Mouse (Mus musculus): ENCODE results near the gene Dach1.

Dach1 gene

DNA sequence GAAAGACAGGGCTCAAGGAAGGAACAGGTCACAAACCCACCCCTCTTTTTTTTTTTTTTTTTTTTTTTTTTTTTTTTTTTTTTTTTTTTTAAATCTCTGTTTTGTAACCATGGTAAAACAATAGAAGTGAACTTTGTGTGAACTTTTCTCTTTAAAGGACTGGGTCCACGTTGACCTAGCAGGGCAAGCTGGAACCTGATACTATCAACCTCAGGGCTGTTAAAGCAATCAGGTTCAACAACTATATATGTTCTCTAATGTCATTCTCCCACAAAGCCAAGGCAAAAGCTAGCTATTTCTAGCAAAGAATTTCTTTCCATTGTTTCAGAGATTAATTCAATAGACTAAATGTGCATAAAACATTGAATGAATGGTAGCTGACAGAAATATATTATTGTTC lies 134.3 kb downstream of the Dach1 start:
- DNase-seq (ENCODE audit: low spot score): no peak

DNA sequence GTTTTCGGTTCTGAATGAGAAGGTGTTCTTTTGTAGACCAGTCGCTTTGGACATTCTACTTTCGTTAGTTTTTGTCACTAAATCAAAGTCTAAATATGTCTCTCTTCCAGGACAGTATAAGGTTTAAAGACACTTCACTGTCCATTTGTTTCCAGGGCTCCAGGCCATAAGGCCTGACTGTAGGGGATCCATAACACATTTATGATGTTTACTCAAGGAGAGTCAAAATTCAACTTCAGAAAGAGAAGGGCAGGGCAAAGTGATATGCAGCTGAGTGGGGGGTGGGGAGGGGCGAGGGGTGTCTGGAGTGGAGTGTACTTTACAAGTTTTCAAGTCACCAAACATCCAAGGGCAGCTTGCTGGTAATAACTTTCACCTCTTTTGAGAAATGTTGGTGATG lies 146.0 kb downstream of the Dach1 start:
- no peak for DNase-seq (ENCODE audit: low spot score)

DNA sequence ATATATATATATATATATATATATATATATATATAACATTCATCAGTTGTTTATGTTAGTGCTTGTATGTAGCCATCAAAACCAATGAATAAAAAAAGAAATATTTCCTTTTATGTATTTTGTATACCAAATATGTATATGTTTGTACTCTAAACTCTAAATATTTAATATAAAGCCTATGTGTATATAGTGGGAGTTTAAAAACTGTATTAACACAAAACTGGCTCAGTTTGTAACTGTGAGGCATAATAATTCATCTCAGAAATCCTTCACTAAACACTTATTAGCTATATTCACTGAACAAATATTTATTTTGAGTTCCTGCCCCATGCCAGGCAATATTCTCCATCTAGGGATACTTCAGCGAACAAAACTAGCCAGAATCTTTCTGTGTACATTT lies 155.5 kb downstream of the Dach1 start:
- no peak for DNase-seq (ENCODE audit: low spot score)

DNA sequence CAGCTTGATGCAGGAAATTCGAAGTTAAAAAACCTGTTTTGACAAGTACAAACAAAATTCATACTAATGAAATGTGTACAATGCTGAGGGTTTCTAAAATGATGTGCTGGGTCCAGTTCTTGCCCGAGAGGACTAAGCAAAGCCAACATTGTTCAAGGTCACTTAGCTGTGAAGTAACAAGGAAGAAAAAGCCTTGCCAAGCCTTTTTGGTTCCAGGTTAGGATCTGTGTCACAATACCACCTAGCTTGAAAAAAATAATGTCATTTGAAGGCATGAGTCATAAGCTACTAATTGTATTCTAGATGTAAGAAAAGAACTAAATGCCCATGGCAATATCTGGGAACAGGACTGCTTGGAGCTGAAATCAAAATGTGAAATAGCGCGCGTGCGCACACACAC lies 161.1 kb downstream of the Dach1 start:
- DNase-seq (ENCODE audit: low spot score): no peak

DNA sequence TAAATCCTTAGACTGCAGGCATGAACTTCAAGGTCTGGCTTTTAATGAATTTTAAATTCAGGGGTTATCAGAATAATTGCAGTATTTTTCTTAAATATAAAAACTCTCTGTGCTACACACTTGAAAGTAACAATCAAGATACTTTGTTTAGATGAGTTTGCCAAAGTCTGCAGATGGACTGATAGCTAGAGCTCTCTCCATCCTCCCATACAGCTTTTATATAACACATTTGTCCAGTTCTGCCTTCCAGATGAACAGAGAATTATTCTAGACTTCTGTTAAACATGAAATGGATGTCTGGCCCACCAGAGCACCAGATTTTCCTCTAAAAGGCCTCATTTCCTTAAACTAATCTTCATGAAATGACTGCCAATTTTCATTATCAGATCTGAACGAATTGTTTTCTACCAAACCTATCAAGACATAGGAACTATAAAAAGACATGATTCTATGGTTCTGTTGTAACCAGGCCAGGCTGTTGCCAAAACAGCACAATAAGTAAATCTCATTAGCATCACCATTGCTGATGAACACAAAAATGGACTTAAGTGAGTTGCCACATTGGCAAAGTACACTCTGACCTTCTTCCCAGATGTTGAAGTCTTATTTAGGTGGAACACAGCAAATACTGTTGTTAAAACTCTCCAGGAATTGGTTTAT lies 167.4 kb downstream of the Dach1 start:
- peak; percentile 1 for DNase-seq (ENCODE audit: low spot score)

DNA sequence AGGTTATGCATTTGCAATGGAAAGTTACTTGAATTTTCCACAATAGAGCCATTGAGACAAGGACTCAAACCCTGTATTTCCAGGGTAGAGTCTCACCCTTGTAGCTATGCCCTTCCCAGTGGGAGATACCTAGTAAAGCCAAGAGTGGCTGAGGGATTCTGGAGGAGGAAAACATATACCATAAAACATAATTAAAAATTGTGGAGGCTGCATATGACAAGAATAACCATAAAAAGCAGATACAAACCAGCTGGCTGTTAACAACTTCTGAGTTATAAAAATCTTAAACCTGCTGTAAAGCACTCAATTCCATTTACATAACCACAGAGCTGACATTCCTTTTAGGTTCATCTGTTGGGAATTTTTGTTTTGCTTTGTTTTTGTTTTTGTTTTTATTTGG lies 171.0 kb downstream of the Dach1 start:
- no peak for DNase-seq (ENCODE audit: low spot score)

DNA sequence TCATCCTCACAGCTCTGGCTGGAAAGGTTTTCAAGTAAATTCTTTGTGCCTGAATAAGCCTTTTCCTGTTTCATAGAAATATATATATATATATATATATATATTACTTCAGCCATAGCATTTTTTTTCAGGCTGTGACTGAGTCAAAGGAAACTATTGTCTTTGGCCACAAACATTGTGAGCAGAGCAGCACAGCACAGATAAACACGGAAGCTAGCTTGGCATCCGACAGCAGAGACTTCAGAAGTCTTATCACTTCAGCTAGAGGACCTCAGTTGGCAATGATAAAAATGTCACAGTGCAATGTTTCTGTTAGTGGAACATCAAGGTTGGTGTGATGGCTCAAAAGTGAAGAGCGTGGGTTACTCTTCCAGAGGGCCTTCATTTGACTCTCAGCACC lies 186.3 kb downstream of the Dach1 start:
- DNase-seq (ENCODE audit: low spot score): no peak

DNA sequence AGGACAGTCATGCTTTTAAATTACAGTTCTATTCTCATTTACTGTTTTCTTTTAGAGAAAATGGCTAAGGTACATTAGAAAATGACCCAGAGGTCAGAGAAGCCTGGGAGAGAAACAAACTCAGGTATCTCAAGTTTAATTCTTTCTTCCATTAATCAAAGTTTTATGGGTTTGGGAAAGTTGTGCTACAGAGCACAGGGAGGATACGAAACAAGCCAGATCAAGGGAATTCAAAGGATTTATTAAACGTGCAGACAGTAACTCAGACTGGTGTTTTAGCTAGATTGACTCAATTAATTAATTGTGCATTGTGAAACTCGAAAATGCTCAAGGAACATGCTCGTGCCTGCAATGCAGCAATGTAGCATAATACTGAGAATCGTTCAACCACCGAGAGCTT lies 186.9 kb downstream of the Dach1 start:
- DNase-seq (ENCODE audit: low spot score): no peak

DNA sequence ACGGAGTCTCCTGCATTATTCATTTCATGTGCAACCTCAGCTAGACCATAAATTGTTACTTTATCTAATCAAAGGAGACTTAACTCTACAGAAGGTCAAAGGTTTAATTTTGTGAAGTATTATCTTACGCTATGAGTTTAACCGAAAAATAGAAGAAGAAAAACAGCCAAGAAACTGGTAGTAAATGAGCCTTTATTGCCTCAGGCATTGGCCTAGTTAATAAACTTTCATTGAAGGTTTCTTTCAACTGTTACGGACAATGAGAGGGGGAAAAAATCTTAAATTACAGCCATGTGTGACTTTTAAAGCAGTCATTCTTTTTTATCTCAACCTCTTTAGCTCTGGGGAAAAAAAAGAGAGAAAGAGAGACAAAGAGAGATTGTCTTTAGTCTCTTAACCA lies 188.7 kb downstream of the Dach1 start:
- DNase-seq (ENCODE audit: low spot score): no peak

DNA sequence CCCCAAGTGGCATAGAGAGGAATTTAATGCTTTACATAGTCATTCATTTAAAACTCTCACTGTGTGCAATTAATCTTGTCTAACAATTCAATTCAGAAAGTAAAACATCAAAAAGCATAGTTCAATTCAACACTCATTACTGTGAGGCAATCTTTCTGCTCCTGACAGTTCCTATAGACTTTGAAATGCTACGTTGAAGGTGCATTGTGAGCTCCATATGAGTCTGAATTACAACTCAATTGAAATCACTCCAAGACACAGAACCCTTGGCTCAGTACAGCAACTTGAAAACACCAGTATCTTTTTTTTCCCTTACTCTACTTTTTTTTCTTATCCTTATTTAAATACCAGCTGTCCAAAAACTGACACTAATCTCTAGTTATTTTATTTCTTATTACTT lies 193.5 kb downstream of the Dach1 start:
- no peak for DNase-seq (ENCODE audit: low spot score)

DNA sequence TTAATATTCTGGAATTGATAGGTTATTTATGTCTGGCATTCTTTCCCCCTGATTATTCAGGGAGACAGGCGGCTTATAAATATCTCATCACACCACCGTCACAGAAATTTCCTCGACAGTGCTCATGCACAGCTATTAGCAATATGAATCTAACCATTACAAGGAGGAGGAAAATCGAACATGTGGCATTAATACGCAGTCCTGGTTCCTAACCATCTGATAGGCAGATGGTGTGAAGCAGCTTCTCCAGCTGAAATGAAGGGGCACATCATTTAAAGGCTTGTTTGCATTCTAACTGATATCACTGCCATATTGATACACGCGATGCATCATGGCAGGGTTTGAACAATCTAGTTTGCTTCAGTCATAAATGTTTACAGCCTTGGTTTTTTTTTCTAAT lies 194.1 kb downstream of the Dach1 start:
- no peak for DNase-seq (ENCODE audit: low spot score)

DNA sequence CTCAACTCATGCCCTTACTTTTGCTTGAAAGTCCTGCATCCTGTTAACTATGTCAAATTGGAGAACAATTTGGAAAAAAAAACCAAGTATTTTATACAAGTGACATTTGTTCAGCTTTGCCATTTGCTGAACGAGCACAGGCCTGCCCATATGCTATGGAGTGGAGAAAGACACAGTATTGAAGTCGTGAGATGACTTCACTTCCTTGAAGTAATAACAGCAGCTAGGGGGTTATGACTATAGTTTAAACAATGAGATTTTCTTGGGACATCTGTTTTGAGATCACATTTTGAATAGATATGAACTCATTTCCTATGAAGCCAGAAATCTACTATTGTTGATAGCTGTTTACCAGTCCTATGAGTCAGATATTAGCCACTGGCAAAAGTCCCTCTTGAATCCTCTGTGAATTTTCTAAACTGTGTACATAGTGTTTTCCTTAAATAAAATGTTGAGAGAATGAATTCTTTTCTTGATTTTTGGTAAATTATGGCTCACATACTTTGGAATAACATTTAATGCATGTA lies 205.0 kb downstream of the Dach1 start:
- no peak for DNase-seq (ENCODE audit: low spot score)

DNA sequence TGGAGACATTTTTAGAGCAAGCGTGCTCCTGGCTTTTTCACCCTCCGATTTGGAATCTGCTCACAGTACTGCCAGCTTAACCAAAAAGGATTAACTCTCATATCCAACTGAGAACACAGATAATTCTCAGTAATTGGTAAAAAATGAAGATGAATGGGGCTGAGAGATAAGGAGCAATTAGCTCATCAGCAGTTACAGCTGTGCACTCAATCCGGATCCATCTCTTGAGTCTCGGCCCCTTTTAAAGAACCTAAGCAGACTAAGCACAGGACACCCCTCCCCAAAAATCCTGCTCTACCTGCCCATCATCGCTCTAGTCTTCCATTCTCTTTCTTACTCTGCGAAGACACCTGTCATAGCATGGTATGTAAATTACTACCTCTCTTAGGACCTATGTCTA lies 205.9 kb downstream of the Dach1 start:
- no peak for DNase-seq (ENCODE audit: low spot score)

DNA sequence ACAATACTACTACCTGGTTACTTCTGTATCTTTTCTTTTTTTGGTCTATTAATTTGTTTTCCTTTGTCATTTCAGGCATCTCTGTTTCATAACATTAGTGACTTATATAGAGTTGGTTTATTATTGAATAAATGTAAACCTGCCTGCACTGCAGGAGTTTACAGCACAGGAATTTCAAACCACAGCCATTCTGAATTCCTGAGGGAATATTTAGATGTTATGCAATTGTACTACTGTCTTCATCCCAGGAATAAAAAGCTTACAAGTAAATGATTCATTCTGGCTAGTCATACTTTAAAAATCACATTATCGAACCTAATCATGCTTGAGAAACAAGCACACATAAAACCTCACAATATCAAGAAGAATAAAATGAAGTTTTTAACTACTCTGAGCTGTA lies 213.2 kb downstream of the Dach1 start:
- no peak for DNase-seq (ENCODE audit: low spot score)

DNA sequence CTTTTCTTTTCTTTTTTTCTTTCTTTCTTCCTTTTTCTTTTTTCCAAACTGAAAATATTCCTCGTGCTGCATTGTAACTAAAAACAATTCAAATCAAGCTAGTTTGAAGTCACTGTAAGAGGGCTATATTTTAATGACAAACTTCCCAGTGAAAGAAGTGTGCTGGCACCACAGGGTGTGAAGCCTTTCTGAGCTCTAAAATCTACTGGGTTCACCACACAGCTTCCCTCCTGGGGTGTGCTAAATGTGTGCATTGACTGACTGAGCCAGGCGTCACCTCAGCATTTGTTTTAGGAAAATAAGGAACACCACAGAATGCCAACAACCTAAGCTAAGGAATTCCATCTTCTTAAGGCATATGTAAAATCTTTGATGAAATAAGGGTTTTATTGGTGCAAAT lies 224.1 kb downstream of the Dach1 start:
- no peak for DNase-seq (ENCODE audit: low spot score)

DNA sequence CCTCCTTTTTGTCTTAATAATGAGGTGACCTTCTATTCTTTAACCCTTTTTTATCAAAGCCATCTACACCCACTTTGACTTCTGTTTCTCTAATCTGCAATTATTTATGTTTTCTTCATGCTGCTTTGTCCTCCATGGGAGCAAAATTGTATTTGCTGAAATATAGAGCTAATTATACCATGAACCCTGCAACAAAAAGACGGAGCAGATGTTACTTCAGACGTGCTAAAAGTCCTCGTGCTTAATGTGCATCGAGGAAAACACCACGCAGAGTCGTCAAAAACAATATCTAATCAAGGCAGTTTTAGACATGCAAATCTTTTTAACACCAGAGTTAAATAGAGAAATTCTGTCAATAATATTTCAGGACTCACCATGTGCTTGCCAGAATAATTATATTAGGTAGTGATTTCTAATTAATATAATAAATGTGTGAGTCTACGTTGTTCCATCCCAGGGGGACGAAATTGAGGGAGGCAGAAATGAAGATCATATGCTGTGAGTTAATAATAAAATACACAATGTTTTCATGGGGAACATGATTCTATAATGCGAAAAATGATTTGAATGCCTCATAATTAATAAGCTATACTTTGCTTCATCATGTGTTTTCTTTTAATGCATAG lies 224.8 kb downstream of the Dach1 start:
- no peak for DNase-seq (ENCODE audit: low spot score)

DNA sequence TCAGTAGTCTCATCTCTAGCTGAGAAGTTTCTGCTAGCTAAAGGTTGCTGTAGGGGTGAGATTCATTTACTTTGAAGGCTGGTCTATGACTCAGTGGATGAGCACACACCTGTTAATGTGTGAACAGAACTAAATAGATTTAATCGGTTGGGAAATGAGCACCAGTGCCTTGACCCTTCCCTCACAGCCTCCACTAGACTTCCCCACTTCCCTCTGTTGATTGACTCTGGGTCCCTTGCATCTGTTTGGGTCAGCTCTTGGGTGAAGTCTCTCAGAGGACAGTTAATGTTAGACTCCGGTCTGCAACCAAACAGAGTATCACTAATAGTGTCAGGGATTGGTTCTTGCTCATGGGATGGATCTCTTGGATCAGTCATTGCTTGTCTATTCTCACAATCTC lies 227.2 kb downstream of the Dach1 start:
- no peak for DNase-seq (ENCODE audit: low spot score)

DNA sequence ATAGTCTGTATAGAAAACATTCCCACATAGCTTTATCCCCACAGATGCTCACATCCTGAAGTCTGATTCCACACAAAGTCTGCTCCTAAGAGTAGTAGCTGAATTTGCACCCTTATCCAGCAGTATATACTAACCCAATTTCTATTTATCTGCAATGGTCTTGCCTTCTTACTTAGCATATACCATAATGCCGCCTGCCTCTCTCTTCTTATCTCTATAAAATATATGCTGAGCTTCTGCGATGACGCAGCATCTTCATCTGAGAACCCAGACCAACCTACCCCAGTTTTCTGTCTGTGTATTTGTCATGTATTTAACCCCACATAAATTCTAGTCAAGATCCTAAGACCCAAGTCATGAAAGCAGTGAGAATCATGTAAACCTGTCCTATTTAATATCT lies 272.9 kb downstream of the Dach1 start:
- no peak for DNase-seq (ENCODE audit: low spot score)

DNA sequence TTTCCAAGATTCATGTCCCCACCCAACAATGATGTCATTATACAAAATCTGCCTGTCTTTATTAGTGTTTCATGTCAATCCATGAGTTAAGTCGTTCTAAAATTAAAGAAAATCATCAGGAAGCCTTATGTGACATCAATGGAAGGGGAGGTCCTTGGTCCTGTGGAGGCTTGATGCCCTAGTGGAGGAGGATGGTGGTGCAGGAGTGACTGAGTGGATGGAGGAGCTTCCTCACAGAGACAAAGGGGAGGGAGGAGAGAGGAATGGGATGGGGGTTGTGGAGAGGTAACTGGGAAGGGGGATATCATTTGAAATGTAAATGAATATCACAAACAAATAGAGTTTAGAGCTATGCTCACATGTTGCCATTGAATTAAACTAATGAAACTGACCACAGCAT lies 287.6 kb downstream of the Dach1 start:
- no peak for DNase-seq (ENCODE audit: low spot score)

DNA sequence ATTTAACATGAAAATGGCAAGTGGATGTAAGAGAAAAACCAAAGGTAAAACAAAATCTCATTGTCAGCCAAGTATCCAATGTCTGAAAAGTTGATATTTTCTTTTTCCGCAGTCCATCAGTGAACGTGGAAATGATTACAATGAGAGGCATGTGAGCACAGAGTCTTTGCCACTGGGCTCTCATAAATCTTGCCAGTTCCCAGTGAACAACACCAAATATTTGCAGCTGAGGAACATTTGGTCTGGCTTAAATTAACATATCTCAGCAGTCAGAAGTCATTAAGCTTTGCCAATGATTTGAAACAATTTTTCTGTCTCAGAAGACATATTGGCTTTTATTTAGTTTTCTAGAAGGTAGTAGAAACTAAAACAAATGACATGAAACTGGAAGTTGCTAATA lies 298.6 kb downstream of the Dach1 start:
- no peak for DNase-seq (ENCODE audit: low spot score)

DNA sequence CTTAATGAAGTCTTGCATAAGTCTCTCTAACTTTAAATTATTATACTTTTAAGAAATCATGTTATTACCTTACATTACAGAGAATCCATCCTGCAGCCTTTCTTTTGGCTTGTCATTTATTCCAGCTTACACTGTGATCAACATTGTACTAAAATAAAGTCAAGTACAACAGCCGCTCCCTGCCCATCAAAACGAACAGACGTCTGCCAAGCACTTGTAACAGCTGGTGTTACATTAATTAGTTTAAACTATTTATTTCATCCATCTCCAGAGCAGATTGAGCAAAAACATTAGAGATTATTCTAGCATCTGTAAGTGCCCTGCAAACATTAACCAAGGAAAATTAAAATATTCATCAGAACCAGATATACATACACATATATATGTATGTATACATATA lies 311.2 kb downstream of the Dach1 start:
- peak; percentile 11 for DNase-seq (ENCODE audit: low spot score)

DNA sequence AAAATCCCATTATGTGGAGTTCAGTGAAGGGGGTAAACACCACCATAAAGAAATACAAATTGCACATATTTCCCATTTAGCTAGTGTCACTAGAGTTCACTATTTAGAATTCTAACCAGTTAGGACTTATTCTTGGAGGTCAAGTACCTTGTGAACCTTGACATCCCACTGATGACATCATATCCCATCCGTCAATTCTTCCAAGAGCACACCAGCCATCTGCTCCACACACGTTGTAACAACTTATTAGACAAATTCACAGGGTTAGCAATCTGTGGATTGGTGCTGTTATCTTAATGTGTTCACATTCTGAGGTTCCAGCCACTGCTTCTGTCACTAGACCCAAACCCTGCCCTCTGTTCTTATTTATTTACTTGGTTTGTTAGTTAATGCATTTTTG lies 312.3 kb downstream of the Dach1 start:
- no peak for DNase-seq (ENCODE audit: low spot score)

DNA sequence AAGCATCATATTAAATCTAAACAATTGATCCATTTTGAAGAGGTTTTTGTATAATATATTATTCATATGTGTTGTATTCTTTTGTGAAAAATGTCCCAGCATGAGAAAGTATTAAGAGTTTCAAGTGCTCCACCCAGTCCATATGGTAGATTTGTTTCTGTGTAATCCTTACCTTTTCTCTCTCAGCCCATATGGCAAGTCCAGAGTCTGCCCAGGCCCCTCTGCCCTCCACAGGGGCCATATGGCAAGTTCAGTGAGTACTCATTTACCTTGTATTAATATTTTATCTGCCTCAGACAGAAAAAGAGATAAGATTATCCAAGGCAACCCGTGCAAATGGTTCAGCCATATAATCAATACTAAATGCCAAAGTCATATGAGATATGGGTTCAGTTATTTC lies 314.2 kb downstream of the Dach1 start:
- DNase-seq (ENCODE audit: low spot score): no peak

DNA sequence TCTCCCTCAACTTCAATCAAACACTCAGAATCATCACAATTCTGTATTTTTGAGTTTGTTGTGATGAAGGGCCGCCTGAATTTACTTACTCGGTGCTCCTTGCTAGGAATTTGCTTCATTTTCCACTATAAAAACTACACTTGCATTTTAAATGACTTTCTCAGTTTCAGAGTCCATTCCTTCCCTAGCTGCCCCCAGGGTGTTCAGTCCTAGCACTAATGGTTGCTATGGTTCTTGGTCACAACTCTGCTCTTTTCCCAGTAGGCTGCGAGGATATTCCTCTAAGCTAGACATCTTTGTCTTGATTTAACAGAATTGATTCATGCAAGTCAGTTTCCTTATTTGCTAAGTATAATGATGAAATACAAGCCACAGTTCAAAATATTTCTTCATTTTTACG lies 319.1 kb downstream of the Dach1 start:
- DNase-seq (ENCODE audit: low spot score): no peak

Measured in layer of hippocampus, adult 9-10 months (tissue).